Mouse (Mus musculus) Muller cell, postnatal 12 days (primary cell): ENCODE data around the gene Hoxc13.

Source experiments
- DNase-seq: peaks from one replicate; pipeline ENCODE4 v3.0.0-alpha.2; 2015; ENCODE audit errors: inconsistent ontology term

The Hoxc13 gene

DNA sequence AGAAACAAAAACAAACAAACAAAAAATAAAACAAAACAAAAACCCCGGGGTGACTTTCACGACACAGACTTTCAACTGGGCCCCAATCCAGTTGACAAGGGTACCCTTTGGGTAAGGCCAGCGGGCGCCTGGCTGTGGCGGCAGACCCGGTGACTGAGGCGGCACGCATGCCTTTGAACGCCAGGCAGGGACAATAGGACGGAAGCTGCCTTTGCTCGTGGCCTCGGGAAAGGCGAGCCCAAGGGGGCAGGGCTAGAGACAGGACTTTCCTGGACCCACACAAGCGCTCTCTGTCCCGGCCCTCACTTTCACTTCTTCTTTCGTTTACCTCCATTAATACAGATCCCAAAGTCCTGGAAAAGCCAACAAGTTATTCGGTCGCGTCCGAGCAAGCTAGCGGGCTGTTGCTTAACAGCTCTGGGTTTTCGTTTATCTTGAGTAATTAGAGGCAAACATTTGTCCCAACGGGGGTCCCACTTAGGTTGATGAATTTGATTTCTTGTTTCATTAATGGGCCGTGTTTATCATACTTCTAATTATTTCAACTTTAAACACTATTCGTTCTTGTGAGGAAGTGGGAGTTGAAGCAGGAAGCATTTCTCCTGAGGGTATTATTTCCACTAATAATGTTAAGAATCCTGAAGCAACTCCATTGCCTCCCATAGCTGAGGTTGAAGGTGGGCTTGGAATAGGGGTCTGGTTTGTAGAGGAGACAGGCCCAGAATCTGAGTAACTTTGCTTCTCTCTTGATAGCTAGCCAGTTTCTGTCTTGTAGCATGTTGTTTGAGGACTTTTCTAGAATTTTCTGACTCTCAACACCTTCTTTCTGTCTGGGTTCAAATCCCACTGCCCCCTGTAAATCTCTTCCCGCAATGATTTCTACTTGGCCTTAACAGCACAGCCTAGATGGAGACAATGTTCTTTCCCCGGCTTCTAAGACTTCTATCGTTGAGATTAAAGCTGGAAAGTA lies 43.1 kb downstream of the Hoxc13 start:
- peak; percentile 48 for DNase-seq

DNA sequence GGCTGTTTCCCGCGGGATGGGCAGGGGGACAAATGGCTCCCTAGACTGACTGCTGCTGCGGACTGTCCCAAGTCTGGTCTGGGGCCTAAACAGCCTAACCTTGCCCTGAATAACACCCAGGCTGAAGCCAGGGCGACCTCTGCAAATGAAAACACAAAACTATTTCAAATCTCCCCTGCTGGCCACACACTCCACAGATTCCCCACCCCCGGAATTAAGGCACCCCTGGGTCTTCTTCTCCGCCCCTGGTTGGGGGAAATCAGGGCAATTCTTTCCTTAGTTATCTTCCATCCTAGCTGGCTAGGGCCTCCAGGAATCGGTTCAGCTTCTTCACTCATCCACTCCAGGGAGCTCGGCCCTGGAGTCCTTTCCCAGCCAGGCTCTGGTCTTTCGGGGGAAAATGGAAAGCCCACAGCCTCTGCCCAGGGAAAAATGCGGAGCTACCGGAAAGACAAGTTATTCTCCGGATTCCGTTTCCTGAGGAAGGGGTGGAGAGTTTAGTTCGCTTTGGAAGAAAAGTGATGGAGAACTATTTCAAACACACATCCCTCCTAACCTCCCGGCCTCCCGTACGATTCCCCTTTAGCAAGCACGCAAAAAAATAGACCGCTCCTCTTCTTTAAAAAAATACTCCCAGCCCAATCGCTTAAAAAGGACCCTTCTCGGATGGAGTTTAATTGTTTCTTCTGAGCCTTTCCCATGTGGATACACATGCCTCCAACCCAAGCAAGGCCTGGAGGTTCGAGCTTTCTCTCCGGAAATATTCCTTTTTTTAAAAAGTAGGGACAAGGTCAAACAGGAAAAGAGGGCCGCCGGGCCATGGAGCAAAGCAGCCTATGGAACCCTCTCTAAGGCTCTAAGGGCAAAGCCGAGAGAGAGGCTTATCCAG lies 44.3 kb downstream of the Hoxc13 start:
- no peak for DNase-seq

DNA sequence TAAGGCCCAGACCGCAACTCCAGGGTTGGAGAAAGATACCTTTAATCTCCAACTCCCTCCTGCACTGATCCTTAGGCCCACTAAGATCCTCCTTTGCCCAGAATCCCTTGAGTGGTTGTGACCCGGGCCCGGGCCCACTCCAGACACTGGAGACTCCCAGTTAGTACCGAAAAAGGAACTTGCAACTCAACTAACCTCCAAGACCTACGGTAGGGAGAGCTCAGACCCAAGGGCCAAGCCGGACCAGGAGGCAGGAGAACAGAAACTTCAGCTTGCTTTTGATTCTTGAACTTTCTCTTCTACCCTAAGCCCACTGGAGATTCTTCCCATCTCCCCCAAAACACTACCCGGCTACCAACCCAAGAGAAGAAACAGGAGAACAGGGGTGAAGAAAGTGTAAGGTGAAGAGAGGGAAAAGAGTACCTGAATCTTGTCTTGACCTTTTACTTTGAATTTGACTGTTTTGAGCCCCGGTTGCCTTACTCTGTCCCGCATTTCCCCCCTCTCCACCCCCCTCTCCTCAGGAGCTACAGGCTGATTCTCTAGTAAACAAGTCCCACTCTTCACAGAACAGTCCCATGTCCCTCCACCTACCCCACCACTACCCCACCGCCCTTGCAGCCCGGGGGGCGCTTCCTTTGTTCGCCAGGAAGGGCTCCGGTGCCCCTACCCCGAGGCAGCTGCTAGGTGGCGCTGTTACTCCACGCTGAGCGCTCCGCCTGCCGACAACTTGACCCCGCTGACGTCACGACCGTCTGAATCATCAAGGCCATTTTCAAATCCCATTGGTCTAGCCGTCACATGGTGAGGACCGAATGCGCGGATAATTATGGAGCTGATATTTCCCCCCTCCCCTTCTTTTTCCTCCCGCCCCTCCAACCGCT lies 45.2 kb downstream of the Hoxc13 start:
- DNase-seq: peak; percentile 19

DNA sequence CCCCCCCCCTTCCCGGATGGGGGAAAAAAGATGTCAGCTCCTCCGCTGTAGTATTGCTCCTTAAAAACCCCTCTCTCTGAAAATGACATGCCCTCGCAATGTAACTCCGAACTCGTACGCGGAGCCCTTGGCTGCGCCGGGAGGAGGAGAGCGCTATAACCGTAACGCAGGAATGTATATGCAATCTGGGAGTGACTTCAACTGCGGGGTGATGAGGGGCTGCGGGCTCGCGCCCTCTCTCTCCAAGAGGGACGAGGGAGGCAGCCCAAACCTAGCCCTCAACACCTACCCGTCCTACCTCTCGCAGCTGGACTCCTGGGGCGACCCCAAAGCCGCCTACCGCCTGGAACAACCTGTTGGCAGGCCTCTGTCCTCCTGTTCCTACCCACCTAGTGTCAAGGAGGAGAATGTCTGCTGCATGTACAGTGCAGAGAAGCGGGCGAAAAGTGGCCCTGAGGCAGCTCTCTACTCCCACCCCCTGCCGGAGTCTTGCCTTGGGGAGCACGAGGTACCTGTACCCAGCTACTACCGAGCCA lies 45.9 kb downstream of the Hoxc13 start, which contains the start of gene Hoxc10:
Hoxc10 (plus strand) TSS at position 21 of the 536 bp plus-strand sequence.
- DNase-seq: no peak

DNA sequence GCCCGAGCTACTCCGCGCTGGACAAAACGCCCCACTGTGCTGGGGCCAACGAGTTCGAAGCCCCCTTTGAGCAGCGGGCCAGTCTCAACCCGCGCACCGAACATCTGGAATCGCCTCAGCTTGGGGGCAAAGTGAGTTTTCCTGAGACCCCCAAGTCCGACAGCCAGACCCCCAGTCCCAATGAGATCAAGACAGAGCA lies 46.3 kb downstream of the Hoxc13 start, which contains the start of gene Hoxc5:
Hoxc5 (plus strand) TSS at position 132 of the 199 bp plus-strand sequence.
- DNase-seq: no peak

DNA sequence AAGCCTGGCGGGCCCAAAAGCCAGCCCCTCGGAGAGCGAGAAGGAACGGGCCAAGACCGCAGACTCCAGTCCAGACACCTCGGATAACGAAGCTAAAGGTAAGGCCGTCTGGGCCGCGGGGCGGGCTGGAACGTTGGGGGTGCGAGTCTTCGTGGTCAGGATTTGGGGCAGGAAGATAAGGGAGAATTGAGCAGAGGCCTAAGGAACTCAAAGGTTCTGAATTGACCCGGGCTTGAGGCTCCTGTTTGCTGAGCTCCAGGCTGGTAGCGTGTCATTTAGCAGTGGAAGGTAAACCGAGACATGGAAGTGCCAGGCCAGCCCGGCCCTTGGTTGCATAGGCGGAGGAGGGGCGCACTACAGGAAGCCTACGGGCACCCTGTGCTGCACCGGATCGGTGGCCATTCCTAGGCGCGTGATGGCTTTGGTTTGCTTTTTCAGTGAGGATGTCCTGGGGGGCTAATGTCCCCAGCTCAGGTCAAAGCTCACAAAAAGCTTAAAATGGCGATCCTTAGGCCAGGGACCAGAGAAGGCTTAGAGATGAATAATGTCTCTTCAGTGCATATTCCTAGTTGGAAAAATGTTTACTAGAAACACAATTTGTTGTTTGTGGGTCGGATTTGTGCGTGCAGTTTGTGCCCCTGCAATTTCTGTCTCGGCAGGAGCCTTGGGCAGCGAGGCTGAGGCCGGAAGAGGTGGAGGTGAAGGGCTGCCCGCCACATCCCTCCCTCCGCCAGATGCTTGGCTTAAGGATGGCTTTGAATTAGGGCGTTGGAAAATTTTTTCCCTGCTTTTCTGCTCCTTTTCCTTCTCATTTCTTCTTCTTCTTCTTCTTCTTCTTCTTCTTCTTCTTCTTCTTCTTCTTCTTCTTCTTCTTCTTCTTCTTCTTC lies 46.9 kb downstream of the Hoxc13 start:
- DNase-seq: no peak

DNA sequence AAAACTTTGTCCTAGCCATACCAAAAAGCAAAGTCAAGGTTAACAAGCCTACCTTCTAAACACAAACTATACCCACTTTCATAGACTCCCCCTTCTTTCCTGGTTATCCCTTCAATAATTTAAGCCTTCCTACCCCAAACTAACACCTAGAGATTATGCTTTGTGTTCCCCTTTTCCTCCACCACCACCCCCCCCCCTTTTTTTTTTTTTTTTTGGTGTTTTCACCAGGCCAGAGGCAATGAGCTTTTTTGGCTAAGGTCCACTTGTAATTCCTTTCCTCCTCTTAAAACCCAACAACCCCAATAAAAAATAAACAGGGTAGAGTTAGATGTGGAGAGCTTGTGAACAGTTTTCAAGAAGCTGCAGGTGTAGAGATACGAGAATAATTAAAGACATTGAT lies 48.4 kb downstream of the Hoxc13 start:
- DNase-seq: no peak

DNA sequence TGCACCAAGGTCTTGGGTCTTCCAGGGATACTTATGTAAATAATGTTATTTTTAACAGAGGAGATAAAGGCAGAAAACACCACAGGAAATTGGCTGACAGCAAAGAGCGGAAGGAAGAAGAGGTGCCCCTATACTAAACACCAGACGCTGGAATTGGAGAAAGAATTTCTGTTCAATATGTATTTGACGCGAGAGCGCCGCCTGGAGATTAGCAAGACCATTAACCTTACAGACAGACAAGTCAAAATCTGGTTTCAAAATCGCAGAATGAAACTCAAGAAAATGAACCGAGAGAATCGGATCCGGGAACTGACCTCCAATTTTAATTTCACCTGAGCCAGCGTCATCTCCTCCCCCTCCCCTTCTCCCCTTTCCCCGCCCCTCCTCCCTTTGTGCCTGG lies 49.8 kb downstream of the Hoxc13 start:
- peak; percentile 20 for DNase-seq

DNA sequence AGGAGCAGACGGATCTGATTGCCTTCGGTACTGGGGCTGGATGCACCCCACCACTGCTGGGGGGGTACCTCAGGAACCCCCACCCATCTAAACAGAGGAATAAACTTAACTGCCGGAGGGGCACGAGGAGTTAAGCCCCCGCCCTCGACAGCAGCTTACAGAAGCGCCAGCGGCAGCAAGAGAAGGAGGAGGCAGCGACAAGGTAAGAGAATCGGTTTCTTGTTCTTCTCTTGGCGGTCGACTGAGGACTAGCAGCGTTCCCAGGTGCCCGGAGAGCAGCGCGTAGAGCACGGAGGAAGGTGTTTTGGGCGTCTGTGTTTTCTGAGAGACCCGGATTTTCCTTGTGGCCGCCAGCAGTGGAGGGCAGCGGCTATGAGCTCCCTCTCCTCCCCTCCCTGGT lies 51.4 kb downstream of the Hoxc13 start:
- DNase-seq: no peak

DNA sequence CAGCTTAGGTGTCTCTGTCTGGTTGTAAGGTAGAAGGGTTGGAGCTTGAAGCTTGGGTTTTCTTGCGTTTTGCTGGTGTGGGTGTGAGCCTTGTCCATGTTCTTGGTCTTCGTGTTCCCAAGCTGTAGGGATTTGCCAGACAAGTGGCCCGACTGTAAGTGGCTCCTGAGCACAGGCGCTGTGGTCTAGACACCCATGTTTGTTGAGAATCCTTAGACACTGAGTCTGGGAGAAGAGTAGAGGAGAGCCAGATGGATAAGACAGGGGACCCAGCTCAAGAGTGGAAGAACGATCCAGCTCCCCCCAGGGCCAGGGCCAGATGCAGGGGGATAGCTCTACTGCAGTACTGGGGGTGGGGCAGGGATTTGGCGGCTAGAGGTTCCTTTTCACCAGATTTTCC lies 51.9 kb downstream of the Hoxc13 start:
- no peak for DNase-seq

DNA sequence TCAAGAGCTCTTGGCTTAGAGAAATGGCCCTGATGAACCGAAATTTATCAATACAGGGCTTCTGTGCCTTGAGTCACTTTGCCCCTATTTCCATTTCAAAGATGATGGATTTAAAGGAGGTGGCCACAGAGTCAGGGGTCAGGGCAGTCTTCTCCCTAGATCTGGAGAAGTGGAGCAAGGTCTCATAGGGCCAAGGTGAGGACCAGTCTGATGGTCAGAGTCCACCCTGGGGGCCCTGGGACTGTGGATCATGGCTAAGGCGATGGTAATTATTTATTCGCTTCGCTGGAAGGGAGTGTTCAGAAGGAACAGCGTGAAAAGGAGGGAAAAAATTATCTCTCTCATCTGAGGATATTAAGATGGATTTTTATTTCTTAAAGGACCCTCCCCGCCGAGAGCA lies 54.1 kb downstream of the Hoxc13 start:
- DNase-seq: no peak

DNA sequence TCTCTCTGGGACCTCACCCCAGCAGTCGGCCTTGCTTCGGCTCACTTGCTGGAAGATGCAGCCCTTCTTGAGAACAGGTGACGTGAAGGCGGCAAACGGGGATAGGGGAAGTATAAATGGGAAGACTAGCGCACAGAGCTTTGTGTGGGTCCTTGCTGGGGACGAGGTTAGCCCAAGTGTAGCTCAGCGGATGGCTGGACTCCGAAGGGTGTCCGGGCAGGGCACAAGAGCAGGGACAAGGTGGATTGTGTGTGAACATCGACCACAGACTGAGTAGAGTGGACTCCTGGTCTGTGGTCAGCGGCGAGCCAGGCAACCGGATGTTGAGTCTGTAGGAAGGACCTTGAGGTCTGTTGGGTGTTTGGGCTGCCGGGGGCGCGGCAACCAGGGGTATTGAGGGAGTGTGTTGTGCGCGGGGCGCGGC lies 54.8 kb downstream of the Hoxc13 start:
- DNase-seq: no peak

DNA sequence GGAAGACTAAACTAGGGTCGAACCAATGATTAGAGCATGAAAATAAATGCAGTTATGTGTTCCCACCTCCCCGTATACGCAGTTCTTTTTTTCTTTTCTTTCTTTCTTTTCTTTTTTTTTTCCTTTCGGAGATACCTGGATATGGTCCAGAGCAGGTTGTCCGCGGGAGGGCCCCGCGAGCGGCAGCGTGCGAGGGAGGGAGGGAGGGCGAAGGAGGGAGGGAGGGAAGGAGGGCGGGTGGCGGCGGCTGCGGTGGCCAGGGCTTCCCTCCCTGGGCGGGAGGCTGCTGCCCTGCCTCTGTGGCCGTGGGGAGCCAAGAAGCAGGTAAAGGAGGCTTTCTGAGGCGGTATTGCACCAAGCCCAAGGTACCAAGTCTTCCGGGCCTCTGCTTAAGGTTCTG lies 55.3 kb downstream of the Hoxc13 start, which contains the start of gene Hoxc9:
Hoxc9 (plus strand) TSS at position 269 of the 400 bp plus-strand sequence.
- no peak for DNase-seq

DNA sequence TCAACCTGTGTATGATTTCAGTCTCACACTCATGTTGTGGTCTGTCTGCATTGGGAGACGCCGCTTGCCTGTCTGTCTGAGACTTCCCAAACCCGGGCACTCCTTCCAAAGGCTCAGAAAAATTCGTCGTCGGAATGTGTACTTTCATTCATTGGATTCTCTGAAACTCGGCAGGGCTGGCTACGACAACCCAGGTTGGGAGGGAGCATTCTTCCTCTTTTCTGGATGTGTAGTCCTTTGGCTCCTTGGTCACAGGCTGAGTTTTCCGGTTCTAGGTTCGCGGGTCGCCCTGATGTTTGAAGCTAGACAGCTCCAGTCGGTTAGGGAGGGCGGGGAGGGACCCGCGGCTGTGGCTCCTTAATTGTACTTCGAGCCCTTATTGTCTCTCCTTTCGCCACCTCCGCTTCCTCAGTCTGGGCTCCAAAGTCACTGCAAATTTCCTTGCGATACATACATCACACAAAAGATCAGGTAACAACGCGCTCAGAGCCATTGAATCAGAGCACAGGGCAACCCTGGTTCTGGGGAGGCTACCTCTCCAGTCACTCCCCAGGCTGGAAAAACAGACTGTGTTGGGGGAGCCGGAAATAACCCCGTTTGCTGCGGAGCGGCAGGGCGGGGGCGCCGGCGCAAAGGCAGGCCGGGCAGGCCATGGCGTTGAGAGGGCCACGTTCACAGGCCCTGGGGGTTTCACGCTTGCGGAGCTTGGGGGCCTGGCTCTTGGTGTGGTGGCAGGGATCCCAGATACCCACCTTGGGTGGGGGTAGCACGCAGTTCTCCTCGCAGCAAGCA lies 55.9 kb downstream of the Hoxc13 start:
- no peak for DNase-seq

DNA sequence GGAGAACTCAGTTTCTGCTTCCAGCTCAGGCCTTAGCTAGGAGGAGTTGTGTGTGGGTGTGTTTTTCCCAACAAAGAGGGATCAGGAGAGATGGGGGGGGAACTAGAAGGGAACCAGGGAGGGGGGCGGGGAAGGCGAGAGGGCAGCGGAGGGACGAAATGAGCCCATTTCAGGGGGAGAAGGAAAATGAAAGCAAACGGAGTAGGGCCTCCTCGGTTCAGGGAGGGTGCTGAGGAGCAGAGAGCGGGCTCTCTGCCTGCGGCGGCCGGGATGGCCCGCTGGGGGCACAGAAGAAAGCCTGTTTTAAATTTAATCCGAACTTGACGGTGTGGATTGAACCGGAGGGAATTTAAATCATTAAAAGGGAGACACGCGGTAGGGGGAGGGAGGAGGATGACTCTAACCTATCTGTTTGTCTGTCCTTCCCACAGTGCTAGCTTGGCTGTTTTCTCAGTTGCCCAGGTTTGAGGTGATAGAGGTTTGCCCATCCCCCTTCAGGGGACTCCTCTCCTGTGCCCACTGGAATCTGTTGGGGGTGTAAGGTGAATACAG lies 56.6 kb downstream of the Hoxc13 start:
- no peak for DNase-seq
